Mouse (Mus musculus) kidney, embryonic 16.5 days (tissue): Measurements from ENCODE around the gene Cspg4. TPM values are rescaled to one million over a fixed set of nuclear protein-coding genes. Genes with fewer than 3 reads are reported as not detected.
"Not testable (repeated sequence)": the region's sequence is repeated elsewhere in the genome, so short reads cannot be mapped to it uniquely, and the experiment has no call there.

Experiments
- ATAC-seq: fragments of 200-750 bp; cut with Nextera tagmentation; 2 replicates; pipeline ENCODE4 v1.8.0; 2017; ENCODE audit warnings: moderate TSS enrichment; ENCODE audit not compliant: low FRiP score, low TSS enrichment
- H3K27ac ChIP-seq: fragments of 300-500 bp; sonication (generic); 2 replicates; pipeline ENCODE4 v1.5.1; 2014; ENCODE audit warnings: low read length
- H3K27me3 ChIP-seq: fragments of 300-500 bp; sonication (generic); 2 replicates; pipeline ENCODE4 v1.6.1; 2014; ENCODE audit warnings: low read length, control low read depth, mixed read lengths; ENCODE audit not compliant: insufficient read depth
- H3K36me3 ChIP-seq: fragments of 300-500 bp; sonication (generic); 2 replicates; pipeline ENCODE4 v1.6.1; 2014; ENCODE audit warnings: low read length, control low read depth, mixed read lengths; ENCODE audit not compliant: insufficient read depth
- H3K4me1 ChIP-seq: fragments of 300-500 bp; sonication (generic); 2 replicates; pipeline ENCODE4 v1.6.1; 2014; ENCODE audit warnings: low read length, control low read depth, mixed read lengths; ENCODE audit not compliant: insufficient read depth
- H3K4me2 ChIP-seq: fragments of 300-500 bp; sonication (generic); replicated peaks from 2 replicates; pipeline ENCODE4 v1.6.1; 2014; ENCODE audit warnings: low read depth, low read length
- H3K4me3 ChIP-seq: fragments of 300-500 bp; sonication (generic); 2 replicates; pipeline ENCODE4 v1.5.1; 2014; ENCODE audit warnings: mild to moderate bottlenecking, low read length
- H3K9ac ChIP-seq: fragments of 300-500 bp; sonication (generic); replicated peaks from 2 replicates; pipeline ENCODE4 v1.6.1; 2014; ENCODE audit warnings: low read length
- H3K9me3 ChIP-seq: fragments of 300-500 bp; sonication (generic); 2 replicates; pipeline ENCODE4 v1.6.1; 2016; ENCODE audit warnings: low read length, control low read depth
- WGBS: fragments of 180-500 bp; shearing (Covaris S2); extraction: QIAGEN DNeasy Blood & Tissue Kit; methylation state at CpG from one replicate; pipeline ENCODE4 v1.1.7; 2014; 5-methylcytosine and 5-hydroxymethylcytosine counted together
- polyA plus RNA-seq: library from polyadenylated mRNA; unstranded; fragments of >200 nt; fragmentation: Nextera tagmentation; extraction: Ambion mirVana; gene quantifications from 2 replicates; pipeline ENCODE4 v1.2.1, GENCODE M21; 2015

Cspg4 gene
- polyA plus RNA-seq, 1 experiment from 2014 or later, result 32.6 TPM

GRCm38 (mm10) chr9:56899409-56899808 is 34.6 kb downstream of the Cspg4 start:
- Histone ChIP-seq H3K27ac (no peak overlapping the region), H3K4me2 (no peak overlapping the region), H3K4me3 (no peak overlapping the region), H3K36me3 (no peaks in the 10 kb centered on the region), H3K9ac (no peak overlapping the region), H3K4me1 (peaks cover 20% of the 10 kb centered on the region), H3K27me3 (no peaks in the 10 kb centered on the region), H3K9me3 (no peaks in the 10 kb centered on the region)
- WGBS, result 51% methylated on average over 11 of the region's 11 CpGs
- peak; percentile 57 for ATAC-seq

- no peaks in the 10 kb centered on the region for H3K36me3 ChIP-seq
- no peak overlapping the region for H3K4me3 ChIP-seq
- no peak overlapping the region for H3K4me2 ChIP-seq
- H3K27me3 ChIP-seq, result no peaks in the 10 kb centered on the region
- H3K9ac ChIP-seq, result no peak overlapping the region
- H3K27ac ChIP-seq, result no peak overlapping the region
- peaks cover 18% of the 10 kb centered on the region for H3K4me1 ChIP-seq
- H3K9me3 ChIP-seq, result no peaks in the 10 kb centered on the region
- ATAC-seq, result no peak
Observed at GRCm38 (mm10) chr9:56900060-56900459, 35.2 kb downstream of the Cspg4 start.

GRCm38 (mm10) chr9:56900571-56900970 is 35.7 kb downstream of the Cspg4 start:
- H3K9ac ChIP-seq, result no peak overlapping the region

GRCm38 (mm10) chr9:56901187-56901586 is 36.4 kb downstream of the Cspg4 start:
- Histone ChIP-seq H3K27me3 (no peaks in the 10 kb centered on the region), H3K36me3 (no peaks in the 10 kb centered on the region), H3K4me1 (peaks cover 18% of the 10 kb centered on the region), H3K9me3 (no peaks in the 10 kb centered on the region), H3K27ac (no peak overlapping the region), H3K9ac (no peak overlapping the region), H3K4me2 (no peak overlapping the region), H3K4me3 (no peak overlapping the region)
- no peak for ATAC-seq
- 57% methylated on average over 8 of the region's 8 CpGs for WGBS

More at GRCm38 (mm10) chr9:56900571-56900970, 35.7 kb downstream of the Cspg4 start:
- no peak overlapping the region for H3K4me3 ChIP-seq
- H3K4me2 ChIP-seq, result no peak overlapping the region
- H3K36me3 ChIP-seq, result no peaks in the 10 kb centered on the region
- peaks cover 18% of the 10 kb centered on the region for H3K4me1 ChIP-seq
- WGBS, result 7% methylated on average over 9 of the region's 9 CpGs
- ATAC-seq, result no peak
- no peaks in the 10 kb centered on the region for H3K27me3 ChIP-seq
- H3K9me3 ChIP-seq, result no peaks in the 10 kb centered on the region
- H3K27ac ChIP-seq, result no peak overlapping the region

GRCm38 (mm10) chr9:56903662-56904061 is 38.8 kb downstream of the Cspg4 start:
- Histone ChIP-seq H3K4me3 (no peak overlapping the region), H3K9ac (no peak overlapping the region), H3K27me3 (no peaks in the 10 kb centered on the region), H3K4me2 (no peak overlapping the region), H3K4me1 (peaks cover 18% of the 10 kb centered on the region), H3K27ac (no peak overlapping the region), H3K36me3 (no peaks in the 10 kb centered on the region), H3K9me3 (no peaks in the 10 kb centered on the region)
- ATAC-seq, result no peak
- 85% methylated on average over 3 of the region's 3 CpGs for WGBS

- no peaks in the 10 kb centered on the region for H3K4me1 ChIP-seq
- no peak overlapping the region for H3K4me2 ChIP-seq
- H3K9ac ChIP-seq, result no peak overlapping the region
- 79% methylated on average over 9 of the region's 9 CpGs for WGBS
- no peaks in the 10 kb centered on the region for H3K27me3 ChIP-seq
- H3K36me3 ChIP-seq, result no peaks in the 10 kb centered on the region
- H3K4me3 ChIP-seq, result no peak overlapping the region
- no peak for ATAC-seq
- no peak overlapping the region for H3K27ac ChIP-seq
- H3K9me3 ChIP-seq, result no peaks in the 10 kb centered on the region
Observed at GRCm38 (mm10) chr9:56907549-56907948, 42.7 kb downstream of the Cspg4 start.

- not testable (repeated sequence) for H3K4me1 ChIP-seq, H3K4me3 ChIP-seq, H3K9ac ChIP-seq, H3K4me2 ChIP-seq, H3K9me3 ChIP-seq, H3K36me3 ChIP-seq, H3K27ac ChIP-seq, ATAC-seq, H3K27me3 ChIP-seq
- 46% methylated on average over 4 of the region's 4 CpGs for WGBS
Observed at GRCm38 (mm10) chr9:56909991-56910390, 45.2 kb downstream of the Cspg4 start.

- Histone ChIP-seq H3K4me1 (no peaks in the 10 kb centered on the region), H3K36me3 (peaks cover 7% of the 10 kb centered on the region; the same call in 1 of the 2 replicates), H3K4me3 (no peak overlapping the region), H3K27me3 (no peaks in the 10 kb centered on the region), H3K9ac (no peak overlapping the region), H3K4me2 (no peak overlapping the region), H3K27ac (no peak overlapping the region), H3K9me3 (no peaks in the 10 kb centered on the region)
- ATAC-seq, result no peak
- 58% methylated on average over 1 of the region's 1 CpGs for WGBS
Observed at GRCm38 (mm10) chr9:56911017-56911416, 46.2 kb downstream of the Cspg4 start.

- H3K36me3 ChIP-seq, result peaks cover 33% of the 10 kb centered on the region
- ATAC-seq, result no peak
- no peak overlapping the region for H3K4me2 ChIP-seq
- no peaks in the 10 kb centered on the region for H3K27me3 ChIP-seq
- H3K4me3 ChIP-seq, result no peak overlapping the region
- H3K27ac ChIP-seq, result no peak overlapping the region
- H3K9ac ChIP-seq, result no peak overlapping the region
- no peaks in the 10 kb centered on the region for H3K9me3 ChIP-seq
- H3K4me1 ChIP-seq, result no peaks in the 10 kb centered on the region
- 80% methylated on average over 9 of the region's 9 CpGs for WGBS
Observed at GRCm38 (mm10) chr9:56913991-56914390, 49.2 kb downstream of the Cspg4 start.

GRCm38 (mm10) chr9:56915116-56915515 is 50.3 kb downstream of the Cspg4 start:
- H3K4me1 ChIP-seq, result no peaks in the 10 kb centered on the region
- no peak overlapping the region for H3K4me3 ChIP-seq
- H3K27ac ChIP-seq, result no peak overlapping the region
- ATAC-seq, result no peak
- WGBS, result 88% methylated on average over 1 of the region's 1 CpGs
- no peak overlapping the region for H3K9ac ChIP-seq
- H3K9me3 ChIP-seq, result no peaks in the 10 kb centered on the region
- H3K27me3 ChIP-seq, result no peaks in the 10 kb centered on the region
- peaks cover 36% of the 10 kb centered on the region for H3K36me3 ChIP-seq
- H3K4me2 ChIP-seq, result no peak overlapping the region
